8 mouse cellular contexts compared by ENCODE assay signal in the genomic region with DNA sequence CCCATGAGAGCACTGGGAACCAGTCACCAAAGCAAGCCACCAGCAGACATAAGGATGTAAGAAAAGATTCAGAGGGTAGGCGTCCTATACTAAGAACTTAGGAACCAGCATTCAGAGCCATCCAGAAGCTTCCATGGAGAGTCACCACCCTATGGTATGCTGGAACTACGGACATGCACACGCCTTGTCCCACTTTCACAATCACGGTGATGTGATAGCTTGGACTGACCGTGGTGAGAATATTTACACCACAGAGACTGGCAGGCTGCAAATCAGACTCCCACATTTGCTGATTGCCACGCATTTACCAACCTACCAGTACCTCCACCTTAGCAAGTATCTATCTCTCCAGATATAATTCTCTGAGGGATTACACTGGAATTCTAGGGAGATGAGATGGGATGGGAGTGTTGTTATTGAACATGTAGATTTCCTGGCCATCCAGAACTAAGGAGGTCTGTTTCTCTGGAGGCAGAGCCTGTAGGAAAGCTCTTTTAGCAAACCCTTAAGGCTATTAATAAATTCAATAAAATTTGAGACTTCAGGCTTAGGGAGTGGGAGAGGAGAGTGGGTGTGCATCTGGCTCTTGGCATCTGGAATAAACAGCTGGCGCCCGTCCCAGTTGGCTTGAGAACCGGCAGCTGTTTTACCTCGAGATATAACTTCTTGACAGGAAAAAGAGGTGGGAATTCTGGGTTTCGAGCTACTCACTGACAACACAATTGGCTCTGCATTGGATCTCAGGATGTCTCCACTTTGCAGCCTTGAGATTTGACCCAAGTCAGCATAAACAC.
DNase-seq lines count a peak whose midpoint lies in the region; ATAC-seq lines count a peak whose summit lies in the region.

No protein-coding gene starts in this region.

- H3K27ac ChIP-seq in embryonic facial prominence, embryonic 14.5 days (replicated peaks; ENCODE audit: low read depth, low read length) = peak overlapping the region; percentile 79
- H3K27ac ChIP-seq in lung, embryonic 16.5 days (ENCODE audit: low read length) = peak overlapping the region; percentile 90
- no peak overlapping the region for H3K27ac ChIP-seq in midbrain, embryonic 14.5 days (replicated peaks; ENCODE audit: low read depth, low read length)

- no peak overlapping the region for H3K4me2 ChIP-seq in embryonic facial prominence, embryonic 14.5 days (ENCODE audit: low read depth, low read length)
- no peak overlapping the region for H3K4me2 ChIP-seq in lung, embryonic 16.5 days (ENCODE audit: low read depth, low read length)
- no peak overlapping the region for H3K4me2 ChIP-seq in midbrain, embryonic 14.5 days (ENCODE audit: low read length)

- intact Hi-C loops in heart, postnatal 36 days (cut with DNase I) = no loop called here

- H3K9ac ChIP-seq in embryonic facial prominence, embryonic 14.5 days (ENCODE audit: low read depth, low read length) = no peak overlapping the region
- no peak overlapping the region for H3K9ac ChIP-seq in lung, embryonic 16.5 days (ENCODE audit: low read length)
- H3K9ac ChIP-seq in midbrain, embryonic 14.5 days (replicated peaks; ENCODE audit: low read length) = no peak overlapping the region

- no peak overlapping the region for H3K4me3 ChIP-seq in embryonic facial prominence, embryonic 14.5 days (ENCODE audit: low read depth, low read length)
- no peak overlapping the region for H3K4me3 ChIP-seq in lung, embryonic 16.5 days (ENCODE audit: low read length)
- no peak overlapping the region for H3K4me3 ChIP-seq in midbrain, embryonic 14.5 days (replicated peaks; ENCODE audit: low read depth, low read length)

- no peaks in the 10 kb centered on the region for H3K27me3 ChIP-seq in embryonic facial prominence, embryonic 14.5 days (replicated peaks; ENCODE audit: control insufficient read depth, insufficient read depth, low read length)
- H3K27me3 ChIP-seq in lung, embryonic 16.5 days (ENCODE audit: control insufficient read depth, insufficient read depth, low read depth, low read length) = no peaks in the 10 kb centered on the region
- no peaks in the 10 kb centered on the region for H3K27me3 ChIP-seq in midbrain, embryonic 14.5 days (ENCODE audit: control insufficient read depth, insufficient read depth, low read length)

- ATAC-seq in embryonic facial prominence, embryonic 14.5 days (ENCODE audit: low read depth) = peak; percentile 25; the same call in 1 of the 2 replicates
- ATAC-seq in lung, embryonic 16.5 days (ENCODE audit: low read depth) = peak; percentile 63
- ATAC-seq in cerebellum, adult (ENCODE audit: insufficient number of reproducible peaks, low FRiP score, low TSS enrichment) = no peak
- ATAC-seq in midbrain, embryonic 14.5 days (ENCODE audit: low FRiP score, low TSS enrichment) = no peak

- no peaks in the 10 kb centered on the region for H3K36me3 ChIP-seq in embryonic facial prominence, embryonic 14.5 days (ENCODE audit: control insufficient read depth, insufficient read depth, low read length)
- H3K36me3 ChIP-seq in lung, embryonic 16.5 days (ENCODE audit: control insufficient read depth, insufficient read depth, low read length) = no peaks in the 10 kb centered on the region
- no peaks in the 10 kb centered on the region for H3K36me3 ChIP-seq in midbrain, embryonic 14.5 days (ENCODE audit: control insufficient read depth, insufficient read depth, low read length)

- peaks cover 74% of the 10 kb centered on the region for H3K4me1 ChIP-seq in embryonic facial prominence, embryonic 14.5 days (ENCODE audit: control insufficient read depth, insufficient read depth, low read length)
- H3K4me1 ChIP-seq in lung, embryonic 16.5 days (replicated peaks; ENCODE audit: control insufficient read depth, insufficient read depth, low read length) = peaks cover 66% of the 10 kb centered on the region
- peaks cover 10% of the 10 kb centered on the region for H3K4me1 ChIP-seq in midbrain, embryonic 14.5 days (ENCODE audit: control insufficient read depth, insufficient read depth, low read length)

- DNase-seq in 3T3-L1 (ENCODE audit: low read depth, low spot score) = peak; percentile 74
- peak; percentile 90 for DNase-seq in embryonic facial prominence, embryonic 14.5 days (ENCODE audit: low spot score)
- DNase-seq in heart, postnatal 36 days = peak; percentile 81 to 84
- DNase-seq in midbrain, embryonic 14.5 days = no peak
- DNase-seq in spleen, adult 12 weeks (ENCODE audit: low spot score) = no peak
- no peak for DNase-seq in cerebellum, adult 18-20 months

- H3K9me3 ChIP-seq in embryonic facial prominence, embryonic 14.5 days (ENCODE audit: control insufficient read depth, low read length) = 0 out of 2 replicates have a peak, but pooled peaks cover 5% of the 10 kb centered on the region
- H3K9me3 ChIP-seq in lung, embryonic 16.5 days (ENCODE audit: control insufficient read depth, low read length) = no peaks in the 10 kb centered on the region
- H3K9me3 ChIP-seq in midbrain, embryonic 14.5 days (ENCODE audit: control insufficient read depth, low read length) = no peaks in the 10 kb centered on the region

- 56% methylated on average over 11 of the region's 11 CpGs for WGBS in embryonic facial prominence, embryonic 14.5 days
- WGBS in lung, embryonic 16.5 days = 51% methylated on average over 11 of the region's 11 CpGs
- 89% methylated on average over 11 of the region's 11 CpGs for WGBS in midbrain, embryonic 14.5 days

Comparison
In these comparisons a context has a peak if more than half of its experiments do, and no peak if none do; other contexts are left out.
1. DNase-seq: peak in 3T3-L1 (single experiment), embryonic facial prominence, embryonic 14.5 days (single experiment) and heart, postnatal 36 days (2 of 2); none in midbrain, embryonic 14.5 days (single experiment), spleen, adult 12 weeks (single experiment) and cerebellum, adult 18-20 months (0 of 2).
2. ATAC-seq: peak in embryonic facial prominence, embryonic 14.5 days (single experiment) and lung, embryonic 16.5 days (single experiment); none in cerebellum, adult (single experiment) and midbrain, embryonic 14.5 days (single experiment).